Mouse (Mus musculus): ENCODE measurements around the gene Leng8. TPM values are rescaled to one million over a fixed set of nuclear protein-coding genes. Genes with fewer than 3 reads are reported as not detected.

Leng8 gene
- 56.6 and 193 TPM in 2 replicates for polyA plus RNA-seq (2012; ENCODE audit: insufficient read depth, low replicate concordance)

GRCm38 (mm10) chr7:4136771-4137531, at the start of gene Leng8:
Leng8 (plus strand) TSS chr7:4137039.
- Histone ChIP-seq H3K9me3 (no peaks in the 10 kb centered on the region), H3K36me3 (replicated peaks; ENCODE audit: low read length) (peaks cover 74% of the 10 kb centered on the region), H3K4me3 (replicated peaks) (peak within 1 kb of the TSS; percentile 100), H3K4me1 (peaks cover 70% of the 10 kb centered on the region), H3K27me3 (replicated peaks) (no peaks in the 10 kb centered on the region)
- TF ChIP-seq GATA1 (IDR thresholded peaks at IDR 0.05; ENCODE audit: borderline replicate concordance, low read length) (no peak), FLI1 (IDR thresholded peaks at IDR 0.05; ENCODE audit: low read length) (peak; percentile 56; the same call in 1 of the 2 replicates)

GRCm38 (mm10) chr7:4087238-4087895, 49.5 kb upstream of the Leng8 start:
- Histone ChIP-seq H3K4me1 (peaks cover 44% of the 10 kb centered on the region), H3K27me3 (replicated peaks) (peaks cover 5% of the 10 kb centered on the region), H3K4me3 (replicated peaks) (no peak overlapping the region), H3K36me3 (replicated peaks; ENCODE audit: low read length) (no peaks in the 10 kb centered on the region), H3K9me3 (no peaks in the 10 kb centered on the region)
- TF ChIP-seq GATA1 (IDR thresholded peaks at IDR 0.05; ENCODE audit: borderline replicate concordance, low read length) = no peak
- no peak for TF ChIP-seq FLI1 (IDR thresholded peaks at IDR 0.05; ENCODE audit: low read length)

- Histone ChIP-seq H3K4me3 (replicated peaks) (no peak overlapping the region), H3K9me3 (no peaks in the 10 kb centered on the region), H3K4me1 (peaks cover 40% of the 10 kb centered on the region), H3K27me3 (replicated peaks) (peaks cover 5% of the 10 kb centered on the region), H3K36me3 (replicated peaks; ENCODE audit: low read length) (no peaks in the 10 kb centered on the region)
- TF ChIP-seq FLI1 (IDR thresholded peaks at IDR 0.05; ENCODE audit: low read length) (no peak), GATA1 (IDR thresholded peaks at IDR 0.05; ENCODE audit: borderline replicate concordance, low read length) (no peak)
These were observed 48.9 kb upstream of the Leng8 start for GRCm38 (mm10) chr7:4087896-4088480.

- TF ChIP-seq GATA1 (IDR thresholded peaks at IDR 0.05; ENCODE audit: borderline replicate concordance, low read length) = no peak
- no peak for TF ChIP-seq FLI1 (IDR thresholded peaks at IDR 0.05; ENCODE audit: low read length)
- no peak overlapping the region for H3K4me3 ChIP-seq (replicated peaks)
- no peaks in the 10 kb centered on the region for H3K36me3 ChIP-seq (replicated peaks; ENCODE audit: low read length)
- peaks cover 5% of the 10 kb centered on the region for H3K27me3 ChIP-seq (replicated peaks)
- H3K9me3 ChIP-seq = no peaks in the 10 kb centered on the region
- H3K4me1 ChIP-seq = peaks cover 33% of the 10 kb centered on the region
These were observed 48.2 kb upstream of the Leng8 start for GRCm38 (mm10) chr7:4088679-4089078.

- no peaks in the 10 kb centered on the region for H3K36me3 ChIP-seq (replicated peaks; ENCODE audit: low read length)
- peaks cover 24% of the 10 kb centered on the region for H3K4me1 ChIP-seq
- no peak for TF ChIP-seq GATA1 (IDR thresholded peaks at IDR 0.05; ENCODE audit: borderline replicate concordance, low read length)
- TF ChIP-seq FLI1 (IDR thresholded peaks at IDR 0.05; ENCODE audit: low read length) = no peak
- peaks cover 5% of the 10 kb centered on the region for H3K27me3 ChIP-seq (replicated peaks)
- H3K9me3 ChIP-seq = 0 out of 2 replicates have a peak, but pooled peaks cover 5% of the 10 kb centered on the region
- H3K4me3 ChIP-seq (replicated peaks) = no peak overlapping the region
These were observed 45.7 kb upstream of the Leng8 start for GRCm38 (mm10) chr7:4091170-4091569.

GRCm38 (mm10) chr7:4098301-4098700, 38.5 kb upstream of the Leng8 start:
- H3K9me3 ChIP-seq = 0 out of 2 replicates have a peak, but pooled peaks cover 5% of the 10 kb centered on the region
- peaks cover 10% of the 10 kb centered on the region for H3K27me3 ChIP-seq (replicated peaks)
- H3K36me3 ChIP-seq (replicated peaks; ENCODE audit: low read length) = no peaks in the 10 kb centered on the region
- peaks cover 3% of the 10 kb centered on the region; the same call in 1 of the 2 replicates for H3K4me1 ChIP-seq
- no peak for TF ChIP-seq FLI1 (IDR thresholded peaks at IDR 0.05; ENCODE audit: low read length)
- TF ChIP-seq GATA1 (IDR thresholded peaks at IDR 0.05; ENCODE audit: borderline replicate concordance, low read length) = no peak
- no peak overlapping the region for H3K4me3 ChIP-seq (replicated peaks)

- Histone ChIP-seq H3K9me3 (0 out of 2 replicates have a peak, but pooled peaks cover 5% of the 10 kb centered on the region), H3K27me3 (replicated peaks) (peaks cover 10% of the 10 kb centered on the region), H3K4me3 (replicated peaks) (no peak overlapping the region), H3K4me1 (peaks cover 3% of the 10 kb centered on the region; the same call in 1 of the 2 replicates), H3K36me3 (replicated peaks; ENCODE audit: low read length) (no peaks in the 10 kb centered on the region)
- TF ChIP-seq GATA1 (IDR thresholded peaks at IDR 0.05; ENCODE audit: borderline replicate concordance, low read length) (no peak), FLI1 (IDR thresholded peaks at IDR 0.05; ENCODE audit: low read length) (no peak)
These were observed 38.0 kb upstream of the Leng8 start for GRCm38 (mm10) chr7:4098832-4099231.

- Histone ChIP-seq H3K4me1 (peaks cover 3% of the 10 kb centered on the region; the same call in 1 of the 2 replicates), H3K9me3 (no peaks in the 10 kb centered on the region), H3K27me3 (replicated peaks) (peaks cover 11% of the 10 kb centered on the region), H3K36me3 (replicated peaks; ENCODE audit: low read length) (no peaks in the 10 kb centered on the region), H3K4me3 (replicated peaks) (no peak overlapping the region)
- TF ChIP-seq FLI1 (IDR thresholded peaks at IDR 0.05; ENCODE audit: low read length) = no peak
- no peak for TF ChIP-seq GATA1 (IDR thresholded peaks at IDR 0.05; ENCODE audit: borderline replicate concordance, low read length)
These were observed 35.7 kb upstream of the Leng8 start for GRCm38 (mm10) chr7:4101144-4101543.

GRCm38 (mm10) chr7:4103411-4103810, 33.4 kb upstream of the Leng8 start:
- H3K27me3 ChIP-seq (replicated peaks) = peaks cover 24% of the 10 kb centered on the region
- H3K36me3 ChIP-seq (replicated peaks; ENCODE audit: low read length) = no peaks in the 10 kb centered on the region
- no peaks in the 10 kb centered on the region for H3K9me3 ChIP-seq
- TF ChIP-seq FLI1 (IDR thresholded peaks at IDR 0.05; ENCODE audit: low read length) (no peak), GATA1 (IDR thresholded peaks at IDR 0.05; ENCODE audit: borderline replicate concordance, low read length) (no peak)
- no peak overlapping the region for H3K4me3 ChIP-seq (replicated peaks)
- peaks cover 3% of the 10 kb centered on the region; the same call in 1 of the 2 replicates for H3K4me1 ChIP-seq

All from megakaryocyte, embryonic 14.5 days (primary cell).